Mouse (Mus musculus): ENCODE results near the gene Sike1. TPM values are rescaled to one million over a fixed set of nuclear protein-coding genes. Genes with fewer than 3 reads are reported as not detected.

Gene Sike1
- polyA plus RNA-seq, 2 experiments: 43.2 to 65.3 TPM

GRCm38 (mm10) chr3:102997036-102997435, 1.5 kb downstream of the Sike1 start:
- TF ChIP-seq POLR2A (IDR thresholded peaks at IDR 0.05; ENCODE audit: borderline replicate concordance, extremely low read depth, insufficient read depth, insufficient read length): no peak
- H3K9ac ChIP-seq (ENCODE audit: low read depth, low read length, severe bottlenecking): no peak overlapping the region
- H3K4me1 ChIP-seq (ENCODE audit: control insufficient read depth, insufficient read depth, low read length): peaks cover 12% of the 10 kb centered on the region
- peaks cover 36% of the 10 kb centered on the region for H3K36me3 ChIP-seq (ENCODE audit: control insufficient read depth, insufficient read depth, low read length)
- no peak overlapping the region for H3K4me2 ChIP-seq (replicated peaks; ENCODE audit: low read depth, low read length, severe bottlenecking)
- ATAC-seq (ENCODE audit: low FRiP score, low read depth) (no peak), DNase-seq (ENCODE audit: low spot score) (no peak)
- no peaks in the 10 kb centered on the region for H3K27me3 ChIP-seq (ENCODE audit: control insufficient read depth, insufficient read depth, low read length)
- H3K27ac ChIP-seq (replicated peaks; ENCODE audit: low read depth, low read length): no peak overlapping the region
- H3K4me3 ChIP-seq (replicated peaks; ENCODE audit: low read length): peak overlapping the region; percentile 76; the same call in 1 of the 2 replicates
- 46% methylated on average over 10 of the region's 10 CpGs for WGBS
- no peaks in the 10 kb centered on the region for H3K9me3 ChIP-seq (ENCODE audit: control insufficient read depth, low read length)

GRCm38 (mm10) chr3:102997591-102997990, 2.1 kb downstream of the Sike1 start:
- TF ChIP-seq POLR2A (IDR thresholded peaks at IDR 0.05; ENCODE audit: borderline replicate concordance, extremely low read depth, insufficient read depth, insufficient read length): no peak
- H3K27ac ChIP-seq (replicated peaks; ENCODE audit: low read depth, low read length): no peak overlapping the region
- no peak for DNase-seq (ENCODE audit: low spot score)
- no peak overlapping the region for H3K9ac ChIP-seq (ENCODE audit: low read depth, low read length, severe bottlenecking)
- H3K9me3 ChIP-seq (ENCODE audit: control insufficient read depth, low read length): no peaks in the 10 kb centered on the region
- H3K4me3 ChIP-seq (replicated peaks; ENCODE audit: low read length): no peak overlapping the region
- H3K4me2 ChIP-seq (replicated peaks; ENCODE audit: low read depth, low read length, severe bottlenecking): no peak overlapping the region
- H3K27me3 ChIP-seq (ENCODE audit: control insufficient read depth, insufficient read depth, low read length): no peaks in the 10 kb centered on the region
- H3K4me1 ChIP-seq (ENCODE audit: control insufficient read depth, insufficient read depth, low read length): peaks cover 12% of the 10 kb centered on the region
- WGBS: 50% methylated on average over 3 of the region's 3 CpGs
- no peak for ATAC-seq (ENCODE audit: low FRiP score, low read depth)
- peaks cover 41% of the 10 kb centered on the region for H3K36me3 ChIP-seq (ENCODE audit: control insufficient read depth, insufficient read depth, low read length)

GRCm38 (mm10) chr3:103001595-103001994, 6.1 kb downstream of the Sike1 start:
- H3K36me3 ChIP-seq (ENCODE audit: control insufficient read depth, insufficient read depth, low read length): peaks cover 63% of the 10 kb centered on the region
- ATAC-seq (ENCODE audit: low FRiP score, low read depth) (no peak), DNase-seq (ENCODE audit: low spot score) (no peak)
- no peaks in the 10 kb centered on the region for H3K27me3 ChIP-seq (ENCODE audit: control insufficient read depth, insufficient read depth, low read length)
- no peak for TF ChIP-seq POLR2A (IDR thresholded peaks at IDR 0.05; ENCODE audit: borderline replicate concordance, extremely low read depth, insufficient read depth, insufficient read length)
- no peak overlapping the region for H3K4me3 ChIP-seq (replicated peaks; ENCODE audit: low read length)
- WGBS: 97% methylated on average over 7 of the region's 7 CpGs
- H3K4me2 ChIP-seq (replicated peaks; ENCODE audit: low read depth, low read length, severe bottlenecking): no peak overlapping the region
- H3K9ac ChIP-seq (ENCODE audit: low read depth, low read length, severe bottlenecking): no peak overlapping the region
- H3K4me1 ChIP-seq (ENCODE audit: control insufficient read depth, insufficient read depth, low read length): peaks cover 5% of the 10 kb centered on the region
- no peaks in the 10 kb centered on the region for H3K9me3 ChIP-seq (ENCODE audit: control insufficient read depth, low read length)
- no peak overlapping the region for H3K27ac ChIP-seq (replicated peaks; ENCODE audit: low read depth, low read length)

- 75% methylated on average over 2 of the region's 2 CpGs for WGBS
- peaks cover 8% of the 10 kb centered on the region for H3K4me1 ChIP-seq (ENCODE audit: control insufficient read depth, insufficient read depth, low read length)
- ATAC-seq (ENCODE audit: low FRiP score, low read depth) (no peak), DNase-seq (ENCODE audit: low spot score) (no peak)
- no peak for TF ChIP-seq POLR2A (IDR thresholded peaks at IDR 0.05; ENCODE audit: borderline replicate concordance, extremely low read depth, insufficient read depth, insufficient read length)
- no peak overlapping the region for H3K4me3 ChIP-seq (replicated peaks; ENCODE audit: low read length)
- H3K27me3 ChIP-seq (ENCODE audit: control insufficient read depth, insufficient read depth, low read length): no peaks in the 10 kb centered on the region
- no peak overlapping the region for H3K27ac ChIP-seq (replicated peaks; ENCODE audit: low read depth, low read length)
- no peak overlapping the region for H3K9ac ChIP-seq (ENCODE audit: low read depth, low read length, severe bottlenecking)
- H3K36me3 ChIP-seq (ENCODE audit: control insufficient read depth, insufficient read depth, low read length): no peaks in the 10 kb centered on the region
- no peaks in the 10 kb centered on the region for H3K9me3 ChIP-seq (ENCODE audit: control insufficient read depth, low read length)
- no peak overlapping the region for H3K4me2 ChIP-seq (replicated peaks; ENCODE audit: low read depth, low read length, severe bottlenecking)
Observed at GRCm38 (mm10) chr3:103017350-103017749, 21.8 kb downstream of the Sike1 start.

- peaks cover 9% of the 10 kb centered on the region for H3K4me1 ChIP-seq (ENCODE audit: control insufficient read depth, insufficient read depth, low read length)
- H3K27ac ChIP-seq (replicated peaks; ENCODE audit: low read depth, low read length): peak overlapping the region; percentile 97
- H3K4me2 ChIP-seq (replicated peaks; ENCODE audit: low read depth, low read length, severe bottlenecking): peak overlapping the region; percentile 46; the same call in 1 of the 2 replicates
- 94% methylated on average over 2 of the region's 2 CpGs for WGBS
- peak overlapping the region; percentile 99 for H3K9ac ChIP-seq (ENCODE audit: low read depth, low read length, severe bottlenecking)
- TF ChIP-seq POLR2A (IDR thresholded peaks at IDR 0.05; ENCODE audit: borderline replicate concordance, extremely low read depth, insufficient read depth, insufficient read length): no peak
- no peaks in the 10 kb centered on the region for H3K27me3 ChIP-seq (ENCODE audit: control insufficient read depth, insufficient read depth, low read length)
- ATAC-seq (ENCODE audit: low FRiP score, low read depth) (no peak), DNase-seq (ENCODE audit: low spot score) (no peak)
- H3K36me3 ChIP-seq (ENCODE audit: control insufficient read depth, insufficient read depth, low read length): no peaks in the 10 kb centered on the region
- peak overlapping the region; percentile 83 for H3K4me3 ChIP-seq (replicated peaks; ENCODE audit: low read length)
- H3K9me3 ChIP-seq (ENCODE audit: control insufficient read depth, low read length): no peaks in the 10 kb centered on the region
Observed at GRCm38 (mm10) chr3:103019462-103019861, 24.0 kb downstream of the Sike1 start.
